Mouse (Mus musculus): ENCODE measurements around the gene Maco1.

The Maco1 gene

GRCm38 (mm10) chr4:134769081-134769811, 83.9 kb downstream of the Maco1 start:
- DNase-seq = peak; percentile 40 to 41

- no peak for DNase-seq
Observed at GRCm38 (mm10) chr4:134768226-134768888, 84.8 kb downstream of the Maco1 start.

DNA sequence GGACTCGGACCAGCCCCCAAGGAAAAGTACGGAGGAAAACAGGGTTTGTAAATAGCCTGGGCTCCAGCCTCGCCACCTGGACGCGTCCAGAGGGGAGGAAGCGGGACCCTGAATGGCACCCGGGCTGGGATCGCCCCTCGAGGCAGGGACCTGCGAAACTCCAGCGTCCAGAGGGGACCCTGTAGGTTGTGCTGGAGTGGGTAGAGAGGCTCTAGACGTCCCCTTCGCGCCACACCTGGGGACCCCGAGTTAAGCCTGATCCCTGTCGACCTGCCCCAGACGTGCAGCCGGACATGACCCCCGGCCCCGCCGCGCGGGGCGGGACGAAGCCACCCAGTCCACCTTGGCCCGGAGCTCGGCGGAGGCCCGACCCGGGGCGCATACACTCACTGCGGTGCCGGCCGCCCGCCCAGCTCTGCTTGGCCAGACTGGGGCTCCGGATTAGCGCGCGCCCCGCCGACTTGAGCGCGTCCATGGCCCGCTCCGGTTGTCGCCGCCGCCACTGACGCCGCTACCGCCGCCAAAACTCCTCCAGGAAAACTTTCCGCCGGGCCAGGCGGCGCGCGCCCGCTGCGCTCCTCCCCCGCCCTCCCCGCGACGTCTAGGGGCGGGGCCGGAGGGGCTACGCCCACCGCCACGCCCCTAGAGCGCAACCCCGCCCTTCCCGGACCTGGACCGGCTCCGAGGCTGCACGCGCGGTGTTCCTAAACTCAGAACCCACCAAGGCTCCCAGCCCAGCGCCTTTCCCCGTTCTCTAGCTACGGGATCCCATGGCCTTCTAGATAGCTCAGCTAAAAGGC, 85.5 kb downstream of the Maco1 start, which contains the start of gene Ldlrap1:
TSS of gene Ldlrap1 (minus strand) at position 599 of the 800 bp plus-strand sequence.
- DNase-seq = peak; percentile 52 to 81

DNA sequence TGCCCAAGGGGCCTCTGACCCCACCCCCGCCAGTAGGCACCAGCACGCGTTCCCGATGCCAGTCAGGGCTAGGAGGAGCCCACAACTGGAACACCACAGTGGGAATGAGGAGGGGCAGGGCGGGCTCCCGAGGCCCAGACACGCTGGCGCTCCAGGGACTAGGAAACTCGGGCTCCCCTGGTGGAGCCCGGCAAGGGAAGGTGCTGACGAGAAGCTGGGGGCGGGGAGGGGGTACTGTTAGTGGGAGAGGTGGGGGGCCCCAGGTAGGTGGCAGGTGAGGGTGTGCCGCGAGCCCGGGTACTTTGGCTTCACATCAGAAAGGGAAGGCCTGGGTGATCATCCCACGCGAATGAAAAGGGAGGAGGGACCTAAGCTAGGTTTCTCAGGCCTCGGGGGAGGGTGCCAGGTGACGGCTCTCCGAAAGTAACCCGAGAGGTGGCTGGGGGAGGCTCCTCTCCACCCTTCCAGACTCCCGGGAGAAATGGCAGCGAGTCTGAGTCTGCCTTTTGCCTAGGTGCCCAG, 86.2 kb downstream of the Maco1 start:
- peak; percentile 27 to 39 for DNase-seq

GRCm38 (mm10) chr4:134766277-134766676, 86.9 kb downstream of the Maco1 start:
- DNase-seq = no peak

DNA sequence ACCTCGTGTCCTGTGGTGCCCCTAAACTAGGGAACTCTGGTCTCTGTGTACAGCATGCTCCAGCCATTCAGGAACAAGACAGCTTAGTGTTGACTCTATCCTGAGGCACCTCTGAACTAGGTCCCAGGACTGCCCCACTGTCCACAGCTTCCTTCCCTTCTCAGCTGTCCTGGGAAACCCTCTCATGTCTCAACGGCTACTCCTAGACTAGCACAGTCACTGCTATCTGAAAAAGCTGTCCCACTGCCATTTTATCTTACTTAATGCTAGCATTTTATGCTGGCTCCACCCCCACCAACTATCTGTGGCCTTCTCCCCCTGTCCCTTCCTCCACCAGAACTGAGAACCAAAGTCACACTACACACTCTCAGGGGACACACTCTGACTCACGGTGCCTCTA, 88.8 kb downstream of the Maco1 start:
- DNase-seq = no peak

DNA sequence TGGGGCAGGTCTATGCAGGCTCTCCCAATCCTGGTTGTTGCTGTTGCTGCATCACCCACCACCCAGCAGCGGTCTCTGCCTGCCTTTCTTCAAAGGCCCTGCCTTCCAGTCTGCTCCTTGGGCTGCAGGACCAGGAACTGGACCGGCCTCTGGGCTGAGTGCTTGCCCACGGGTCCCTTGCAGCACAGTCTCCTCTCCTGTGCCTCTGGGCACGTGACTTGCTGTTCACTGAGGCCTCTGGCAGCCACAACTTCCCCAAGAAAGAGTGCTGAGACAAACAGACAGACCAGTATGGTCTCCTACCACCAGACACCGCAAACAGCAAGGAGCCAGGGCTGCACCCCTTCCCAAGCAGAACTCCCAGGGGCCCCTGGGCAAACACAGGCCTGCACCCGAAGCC, 90.8 kb downstream of the Maco1 start:
- no peak for DNase-seq

DNA sequence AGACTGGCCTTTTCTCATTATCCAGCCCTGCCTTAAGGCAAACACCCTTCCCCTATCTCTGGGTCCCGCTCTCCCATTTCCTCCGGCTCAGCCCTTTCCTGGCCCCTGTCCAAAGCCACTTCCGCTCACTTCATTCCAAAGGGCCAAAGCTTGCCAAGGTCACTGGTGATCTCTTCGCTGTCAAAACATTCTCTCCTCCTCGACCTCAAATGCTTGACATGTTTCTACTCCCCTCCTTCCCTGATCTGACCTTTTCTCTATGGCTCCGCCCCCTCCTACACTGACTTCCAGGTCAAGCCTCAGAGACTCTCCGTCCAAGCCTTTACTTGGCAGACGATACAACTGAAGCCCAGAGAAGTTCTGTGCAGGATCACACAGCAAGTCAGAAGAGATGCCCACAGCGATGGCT, 92.3 kb downstream of the Maco1 start:
- peak; percentile 83 to 88 for DNase-seq

DNA sequence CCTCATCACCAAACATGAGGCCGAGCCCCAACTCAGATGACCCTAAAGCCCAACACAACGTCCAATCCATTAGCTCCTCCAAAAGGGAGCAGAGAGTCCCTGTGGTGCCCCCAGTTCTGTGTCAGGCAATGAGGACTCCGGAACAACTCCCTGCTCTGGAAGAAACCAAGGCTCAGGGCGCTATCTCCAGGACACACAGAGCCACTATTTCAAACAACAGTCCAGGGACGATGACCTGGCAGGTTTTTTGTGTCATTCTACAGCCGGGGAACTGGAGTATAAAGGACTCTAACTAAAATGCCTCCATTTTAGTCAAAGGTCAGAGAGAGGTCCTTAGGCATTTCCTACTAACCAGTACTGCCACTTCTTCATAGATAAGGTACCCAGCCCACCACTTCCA, 92.9 kb downstream of the Maco1 start:
- DNase-seq = no peak

- DNase-seq = no peak
Observed at GRCm38 (mm10) chr4:134759564-134759963, 93.6 kb downstream of the Maco1 start.

- no peak for DNase-seq
Observed at GRCm38 (mm10) chr4:134758922-134759321, 94.2 kb downstream of the Maco1 start.

- no peak for DNase-seq
Observed at GRCm38 (mm10) chr4:134758367-134758766, 94.8 kb downstream of the Maco1 start.

GRCm38 (mm10) chr4:134756953-134757352, 96.2 kb downstream of the Maco1 start:
- no peak for DNase-seq

DNA sequence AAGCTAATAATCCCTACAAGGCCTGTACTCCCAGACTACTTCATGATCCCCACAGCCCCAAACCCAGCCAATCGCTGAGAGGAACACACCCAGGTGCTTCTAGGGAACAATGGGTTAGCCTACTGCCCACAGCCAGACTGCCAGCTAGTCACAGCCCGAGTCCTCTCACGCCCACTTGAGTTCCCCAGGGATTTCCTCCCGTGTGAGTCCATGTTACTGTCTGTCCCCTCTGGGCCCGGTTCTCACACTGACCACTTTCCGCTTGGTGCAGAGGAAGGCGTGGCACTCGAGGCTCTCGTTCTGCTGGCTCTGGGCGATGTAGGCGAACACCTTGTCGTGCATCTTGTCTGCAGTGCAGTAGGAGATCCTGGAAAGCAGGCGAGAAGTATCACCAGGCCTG, 98.2 kb downstream of the Maco1 start:
- no peak for DNase-seq

- DNase-seq = no peak
Observed at GRCm38 (mm10) chr4:134754371-134754770, 98.8 kb downstream of the Maco1 start.

GRCm38 (mm10) chr4:134753516-134754261, 99.5 kb downstream of the Maco1 start:
- DNase-seq = no peak

DNA sequence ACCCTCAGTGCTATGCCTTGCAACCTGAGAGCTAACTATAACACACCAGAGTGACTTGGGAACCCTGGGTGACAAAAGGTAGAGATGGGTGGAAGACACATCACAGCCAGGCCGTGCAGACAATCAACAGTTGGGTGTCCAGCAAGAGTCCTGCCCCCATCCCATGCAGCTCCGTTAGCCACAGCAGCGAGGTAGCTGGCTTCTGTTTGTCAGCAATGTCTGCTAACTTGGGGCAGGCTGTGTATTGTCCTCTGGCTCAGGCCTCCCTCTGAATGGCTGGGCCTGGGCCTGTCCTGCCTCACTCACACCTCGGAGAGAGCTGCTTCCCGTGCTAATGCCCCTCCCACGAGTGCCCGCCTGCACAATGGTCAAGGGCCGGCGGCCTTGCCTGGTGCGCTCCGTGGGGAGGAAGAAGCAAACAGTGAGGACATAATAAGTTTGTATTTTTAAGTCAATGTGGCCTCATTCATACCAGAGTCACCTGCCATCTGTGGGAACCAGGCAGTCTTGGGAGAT, 100.2 kb downstream of the Maco1 start:
- no peak for DNase-seq
